Mouse (Mus musculus) CH12.LX (cell line): ENCODE results near the gene Caprin1.

ENCODE experiments used
- BHLHE40 ChIP-seq: IDR thresholded peaks from 2 replicates; pipeline ENCODE4 v1.6.1; 2011; ENCODE audit warnings: mild to moderate bottlenecking, low read depth, low read length, improper control_type of control experiment
- CTCF ChIP-seq, 2 experiments: IDR thresholded peaks in 1 of 2; conservative IDR thresholded peaks in 1 of 2; 2 replicates each; pipeline ENCODE4 v1.5.1; 2011 to 2012; ENCODE audit warnings: low read depth in 2 of 2, low read length in 2 of 2, improper control_type of control experiment in 1 of 2, inconsistent platforms in 1 of 2, mild to moderate bottlenecking in 1 of 2, moderate library complexity in 1 of 2
- ELF1 ChIP-seq: IDR thresholded peaks from 2 replicates; pipeline ENCODE4 v1.6.1; 2014; ENCODE audit warnings: low read depth, mild to moderate bottlenecking, inconsistent platforms, low read length, improper control_type of control experiment
- EP300 ChIP-seq: IDR thresholded peaks from 2 replicates; pipeline ENCODE4 v1.6.1; 2011; ENCODE audit warnings: low read length, improper control_type of control experiment
- HCFC1 ChIP-seq: IDR thresholded peaks from 2 replicates; pipeline ENCODE4 v1.6.1; 2012; ENCODE audit warnings: low read depth, mild to moderate bottlenecking, inconsistent platforms, low read length, improper control_type of control experiment
- MAX ChIP-seq: IDR thresholded peaks from 2 replicates; pipeline ENCODE4 v1.6.1; 2011; ENCODE audit warnings: low read length, improper control_type of control experiment
- MAZ ChIP-seq: IDR thresholded peaks from 2 replicates; pipeline ENCODE4 v1.6.1; 2012; ENCODE audit warnings: low read depth, mild to moderate bottlenecking, inconsistent platforms, low read length, improper control_type of control experiment, moderate library complexity
- POLR2A ChIP-seq: IDR thresholded peaks from 2 replicates; pipeline ENCODE4 v1.6.1; 2011; ENCODE audit warnings: low read depth, mild to moderate bottlenecking, improper control_type of control experiment, low read length
- USF2 ChIP-seq: conservative IDR thresholded peaks from 2 replicates; pipeline ENCODE4 v1.6.1; 2011; ENCODE audit warnings: low read depth, low read length, improper control_type of control experiment
- ZC3H11A ChIP-seq: IDR thresholded peaks from 2 replicates; pipeline ENCODE4 v1.6.1; 2012; ENCODE audit warnings: low read depth, mild to moderate bottlenecking, inconsistent platforms, low read length, improper control_type of control experiment
- ZNF384 ChIP-seq: IDR thresholded peaks from 2 replicates; pipeline ENCODE4 v1.6.1; 2012; ENCODE audit warnings: low read depth, low read length, improper control_type of control experiment, inconsistent platforms

DNA sequence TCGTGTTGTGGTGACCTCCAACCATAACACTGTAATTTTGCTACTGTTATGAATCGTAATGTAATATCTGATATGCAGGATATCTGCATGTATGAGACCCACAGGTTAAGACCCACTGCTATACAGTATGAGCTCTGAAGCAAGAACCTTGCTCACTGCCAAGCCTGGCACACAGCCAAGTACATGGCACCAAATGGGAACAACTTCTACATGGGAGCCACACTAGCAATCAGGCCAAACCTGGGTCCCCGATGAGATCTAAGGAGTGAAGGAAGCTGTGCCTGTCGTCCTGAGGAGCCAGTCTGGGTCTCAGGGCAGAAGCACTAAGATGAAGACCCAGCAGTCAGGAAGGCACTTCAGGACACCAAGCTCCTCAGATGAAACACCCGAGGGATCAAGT, 52.0 kb downstream of the Caprin1 start:
- TF ChIP-seq MAZ, result no peak
- no peak for TF ChIP-seq BHLHE40
- TF ChIP-seq ELF1, result no peak
- TF ChIP-seq EP300, result no peak
- TF ChIP-seq CTCF (conservative IDR thresholded peaks at IDR 0.05 in 1 of 2, IDR thresholded peaks at IDR 0.05 in 1 of 2; ENCODE audit: low read depth in 2 of 2, low read length in 2 of 2), result no peak
- TF ChIP-seq USF2, result no peak
- no peak for TF ChIP-seq POLR2A
- no peak for TF ChIP-seq ZNF384
- no peak for TF ChIP-seq HCFC1
- no peak for TF ChIP-seq ZC3H11A
- TF ChIP-seq MAX, result no peak
